Mouse (Mus musculus): ENCODE measurements around the gene Ap2a1. TPM values are rescaled to one million over a fixed set of nuclear protein-coding genes. Genes with fewer than 3 reads are reported as not detected.

The Ap2a1 gene
- polyA plus RNA-seq, 2 experiments: 67.6 to 69.6 TPM

GRCm38 (mm10) chr7:44973415-44974130, 44.3 kb upstream of the Ap2a1 start:
- H3K9ac ChIP-seq (replicated peaks): no peak overlapping the region; the same call in 1 of the 2 replicates
- no peaks in the 10 kb centered on the region for H3K27me3 ChIP-seq (ENCODE audit: control insufficient read depth, insufficient read depth, low read length)
- ATAC-seq (ENCODE audit: insufficient read depth): no peak
- 52% methylated on average over 14 of the region's 14 CpGs for WGBS (ENCODE audit: insufficient replicate concordance)
- H3K4me3 ChIP-seq (ENCODE audit: insufficient read depth in 1 of 2, low read depth in 2 of 2, low read length in 2 of 2): 0 out of 4 replicates have a peak overlapping the region, but pooled peaks of 1 of the 2 experiments have one; percentile 5
- no peak overlapping the region for H3K27ac ChIP-seq
- peaks cover 17% of the 10 kb centered on the region for H3K36me3 ChIP-seq (replicated peaks; ENCODE audit: control insufficient read depth, insufficient read depth, low read depth)
- peaks cover 13 to 23% of the 10 kb centered on the region in 2 experiments for H3K4me1 ChIP-seq (replicated peaks; ENCODE audit: control insufficient read depth in 2 of 2, insufficient read depth in 2 of 2, low read length in 1 of 2)
- DNase-seq (ENCODE audit: low read depth in 3 of 3, low spot score in 3 of 3): no peak
- TF ChIP-seq EP300 (IDR thresholded peaks at IDR 0.05; ENCODE audit: low read depth) (no peak), CTCF (IDR thresholded peaks at IDR 0.05; ENCODE audit: low read depth) (no peak)
- peak overlapping the region; percentile 67 for H3K4me2 ChIP-seq (ENCODE audit: low read depth)
- H3K9me3 ChIP-seq (ENCODE audit: control insufficient read depth, low read length): no peaks in the 10 kb centered on the region

- H3K4me1 ChIP-seq (replicated peaks; ENCODE audit: control insufficient read depth in 2 of 2, insufficient read depth in 2 of 2, low read length in 1 of 2): peaks cover 13 to 26% of the 10 kb centered on the region in 2 experiments
- no peak overlapping the region for H3K4me3 ChIP-seq (ENCODE audit: insufficient read depth in 1 of 2, low read depth in 2 of 2, low read length in 2 of 2)
- H3K27me3 ChIP-seq (ENCODE audit: control insufficient read depth, insufficient read depth, low read length): no peaks in the 10 kb centered on the region
- TF ChIP-seq CTCF (IDR thresholded peaks at IDR 0.05; ENCODE audit: low read depth): no peak
- no peak for TF ChIP-seq EP300 (IDR thresholded peaks at IDR 0.05; ENCODE audit: low read depth)
- ATAC-seq (ENCODE audit: insufficient read depth): no peak
- H3K9me3 ChIP-seq (ENCODE audit: control insufficient read depth, low read length): no peaks in the 10 kb centered on the region
- H3K4me2 ChIP-seq (ENCODE audit: low read depth): peak overlapping the region; percentile 81
- no peak overlapping the region for H3K9ac ChIP-seq (replicated peaks)
- no peak for DNase-seq (ENCODE audit: low read depth in 3 of 3, low spot score in 3 of 3)
- H3K27ac ChIP-seq: no peak overlapping the region
- WGBS (ENCODE audit: insufficient replicate concordance): 53% methylated on average over 7 of the region's 7 CpGs
- H3K36me3 ChIP-seq (replicated peaks; ENCODE audit: control insufficient read depth, insufficient read depth, low read depth): no peaks in the 10 kb centered on the region; the same call in 1 of the 2 replicates
These were observed 41.8 kb upstream of the Ap2a1 start for GRCm38 (mm10) chr7:44971142-44971541.

GRCm38 (mm10) chr7:44970231-44970691, 41.0 kb upstream of the Ap2a1 start:
- H3K36me3 ChIP-seq (replicated peaks; ENCODE audit: control insufficient read depth, insufficient read depth, low read depth): no peaks in the 10 kb centered on the region
- no peak for TF ChIP-seq EP300 (IDR thresholded peaks at IDR 0.05; ENCODE audit: low read depth)
- no peak for TF ChIP-seq CTCF (IDR thresholded peaks at IDR 0.05; ENCODE audit: low read depth)
- H3K9me3 ChIP-seq (ENCODE audit: control insufficient read depth, low read length): no peaks in the 10 kb centered on the region
- peak; percentile 61 to 71 (median 69) for DNase-seq (ENCODE audit: low read depth in 3 of 3, low spot score in 3 of 3)
- WGBS (ENCODE audit: insufficient replicate concordance): under 1% methylated on average over 36 of the region's 36 CpGs
- no peak overlapping the region for H3K27ac ChIP-seq
- peak; percentile 85 for ATAC-seq (ENCODE audit: insufficient read depth)
- peak overlapping the region; percentile 35 for H3K9ac ChIP-seq (replicated peaks)
- H3K27me3 ChIP-seq (ENCODE audit: control insufficient read depth, insufficient read depth, low read length): no peaks in the 10 kb centered on the region
- H3K4me1 ChIP-seq (replicated peaks; ENCODE audit: control insufficient read depth in 2 of 2, insufficient read depth in 2 of 2, low read length in 1 of 2): peaks cover 13 to 23% of the 10 kb centered on the region in 2 experiments
- H3K4me2 ChIP-seq (ENCODE audit: low read depth): peak overlapping the region; percentile 81
- H3K4me3 ChIP-seq (ENCODE audit: insufficient read depth in 1 of 2, low read depth in 2 of 2, low read length in 2 of 2): peak overlapping the region; percentile 56 to 70

GRCm38 (mm10) chr7:44966638-44967037, 37.3 kb upstream of the Ap2a1 start:
- ATAC-seq (ENCODE audit: insufficient read depth) (no peak), DNase-seq (ENCODE audit: low read depth in 3 of 3, low spot score in 3 of 3) (no peak)
- Histone ChIP-seq H3K9me3 (ENCODE audit: control insufficient read depth, low read length) (no peaks in the 10 kb centered on the region), H3K4me3 (ENCODE audit: insufficient read depth in 1 of 2, low read depth in 2 of 2, low read length in 2 of 2) (no peak overlapping the region), H3K27ac (no peak overlapping the region), H3K9ac (replicated peaks) (no peak overlapping the region), H3K27me3 (ENCODE audit: control insufficient read depth, insufficient read depth, low read length) (no peaks in the 10 kb centered on the region), H3K36me3 (replicated peaks; ENCODE audit: control insufficient read depth, insufficient read depth, low read depth) (no peaks in the 10 kb centered on the region), H3K4me2 (ENCODE audit: low read depth) (no peak overlapping the region), H3K4me1 (replicated peaks; ENCODE audit: control insufficient read depth in 2 of 2, insufficient read depth in 2 of 2, low read length in 1 of 2) (peaks cover 6 to 19% of the 10 kb centered on the region in 2 experiments; a peak in 3 of 4 replicates)
- WGBS (ENCODE audit: insufficient replicate concordance): 58% methylated on average over 15 of the region's 15 CpGs
- TF ChIP-seq CTCF (IDR thresholded peaks at IDR 0.05; ENCODE audit: low read depth) (peak; percentile 42), EP300 (IDR thresholded peaks at IDR 0.05; ENCODE audit: low read depth) (no peak)

- no peak for TF ChIP-seq EP300 (IDR thresholded peaks at IDR 0.05; ENCODE audit: low read depth)
- TF ChIP-seq CTCF (IDR thresholded peaks at IDR 0.05; ENCODE audit: low read depth): peak; percentile 56; the same call in 1 of the 2 replicates
- no peaks in the 10 kb centered on the region for H3K27me3 ChIP-seq (ENCODE audit: control insufficient read depth, insufficient read depth, low read length)
- DNase-seq (ENCODE audit: low read depth in 3 of 3, low spot score in 3 of 3) (no peak), ATAC-seq (ENCODE audit: insufficient read depth) (no peak)
- peaks cover 2 to 17% of the 10 kb centered on the region in 2 experiments; a peak in 2 of 4 replicates for H3K4me1 ChIP-seq (replicated peaks; ENCODE audit: control insufficient read depth in 2 of 2, insufficient read depth in 2 of 2, low read length in 1 of 2)
- no peak overlapping the region for H3K27ac ChIP-seq
- H3K9ac ChIP-seq (replicated peaks): no peak overlapping the region
- no peaks in the 10 kb centered on the region for H3K36me3 ChIP-seq (replicated peaks; ENCODE audit: control insufficient read depth, insufficient read depth, low read depth)
- 57% methylated on average over 7 of the region's 7 CpGs for WGBS (ENCODE audit: insufficient replicate concordance)
- H3K9me3 ChIP-seq (ENCODE audit: control insufficient read depth, low read length): no peaks in the 10 kb centered on the region
- H3K4me3 ChIP-seq (ENCODE audit: insufficient read depth in 1 of 2, low read depth in 2 of 2, low read length in 2 of 2): no peak overlapping the region
- H3K4me2 ChIP-seq (ENCODE audit: low read depth): no peak overlapping the region
These were observed 36.7 kb upstream of the Ap2a1 start for GRCm38 (mm10) chr7:44965975-44966374.

Data from liver, embryonic 14.5 days (tissue).